Mouse (Mus musculus) liver, postnatal 0 days (tissue): Measurements from ENCODE around the gene Nek5.

Experiments
- CTCF ChIP-seq: sonication (generic); IDR thresholded peaks from 2 replicates; pipeline ENCODE4 v1.5.1; 2016; ENCODE audit warnings: antibody characterized with exemption, low read depth
- EP300 ChIP-seq: IDR thresholded peaks from 2 replicates; pipeline ENCODE4 v1.6.1; 2016; ENCODE audit warnings: antibody characterized with exemption, low read depth, mild to moderate bottlenecking

- TF ChIP-seq EP300 (no peak), CTCF (no peak)
Measured at GRCm38 (mm10) chr8:22145831-22146230, 21.0 kb upstream of the Nek5 start.
